Mouse (Mus musculus): ENCODE results near the gene Arl15.

Gene Arl15

GRCm38 (mm10) chr13:114138921-114139320 is 344.6 kb downstream of the Arl15 start:
- in situ Hi-C loops (cut with MboI; ENCODE audit: low pct_unique_long_range_greater_than_20kb in 1 of 2, low sequenced_read_pairs in 2 of 2, unreplicated experiment in 1 of 2) = no loop called here

- in situ Hi-C loops (cut with MboI; ENCODE audit: low pct_unique_long_range_greater_than_20kb in 1 of 2, low sequenced_read_pairs in 2 of 2, unreplicated experiment in 1 of 2) = no loop called here
These were observed 345.3 kb downstream of the Arl15 start for GRCm38 (mm10) chr13:114139570-114139969.

- in situ Hi-C loops (cut with MboI; ENCODE audit: low pct_unique_long_range_greater_than_20kb in 1 of 2, low sequenced_read_pairs in 2 of 2, unreplicated experiment in 1 of 2) = no loop called here
These were observed 348.5 kb downstream of the Arl15 start for GRCm38 (mm10) chr13:114142826-114143225.

- in situ Hi-C loops (cut with MboI; ENCODE audit: low pct_unique_long_range_greater_than_20kb in 1 of 2, low sequenced_read_pairs in 2 of 2, unreplicated experiment in 1 of 2) = no loop called here
These were observed 348.9 kb downstream of the Arl15 start for GRCm38 (mm10) chr13:114143247-114143646.

- in situ Hi-C loops (cut with MboI; ENCODE audit: low pct_unique_long_range_greater_than_20kb in 1 of 2, low sequenced_read_pairs in 2 of 2, unreplicated experiment in 1 of 2) = no loop called here
These were observed 350.0 kb downstream of the Arl15 start for GRCm38 (mm10) chr13:114144052-114145046.

- in situ Hi-C loops (cut with MboI; ENCODE audit: low pct_unique_long_range_greater_than_20kb in 1 of 2, low sequenced_read_pairs in 2 of 2, unreplicated experiment in 1 of 2) = no loop called here
These were observed 350.9 kb downstream of the Arl15 start for GRCm38 (mm10) chr13:114145249-114145648.

- in situ Hi-C loops (cut with MboI; ENCODE audit: low pct_unique_long_range_greater_than_20kb in 1 of 2, low sequenced_read_pairs in 2 of 2, unreplicated experiment in 1 of 2) = loop anchor here (25.0 kb wide), 2 partner anchors 264 to 636 kb away; no protein-coding TSS in a partner anchor
These were observed 356.8 kb downstream of the Arl15 start for GRCm38 (mm10) chr13:114150856-114151697.

GRCm38 (mm10) chr13:114151698-114152069 is 357.4 kb downstream of the Arl15 start:
- in situ Hi-C loops (cut with MboI; ENCODE audit: low pct_unique_long_range_greater_than_20kb in 1 of 2, low sequenced_read_pairs in 2 of 2, unreplicated experiment in 1 of 2) = loop anchor here (25.0 kb wide), 2 partner anchors 264 to 636 kb away; no protein-coding TSS in a partner anchor

GRCm38 (mm10) chr13:114156689-114157088 is 362.4 kb downstream of the Arl15 start:
- in situ Hi-C loops (cut with MboI; ENCODE audit: low pct_unique_long_range_greater_than_20kb in 1 of 2, low sequenced_read_pairs in 2 of 2, unreplicated experiment in 1 of 2) = loop anchor here (25.0 kb wide), 2 partner anchors 269 to 631 kb away; no protein-coding TSS in a partner anchor

- in situ Hi-C loops (cut with MboI; ENCODE audit: low pct_unique_long_range_greater_than_20kb in 1 of 2, low sequenced_read_pairs in 2 of 2, unreplicated experiment in 1 of 2) = loop anchor here (25.0 kb wide), 2 partner anchors 271 to 629 kb away; no protein-coding TSS in a partner anchor
These were observed 363.9 kb downstream of the Arl15 start for GRCm38 (mm10) chr13:114158111-114158730.

GRCm38 (mm10) chr13:114159634-114160391 is 365.5 kb downstream of the Arl15 start:
- in situ Hi-C loops (cut with MboI; ENCODE audit: low pct_unique_long_range_greater_than_20kb in 1 of 2, low sequenced_read_pairs in 2 of 2, unreplicated experiment in 1 of 2) = loop anchor here (25.0 kb wide), 2 partner anchors 273 to 627 kb away; no protein-coding TSS in a partner anchor

- in situ Hi-C loops (cut with MboI; ENCODE audit: low pct_unique_long_range_greater_than_20kb in 1 of 2, low sequenced_read_pairs in 2 of 2, unreplicated experiment in 1 of 2) = loop anchor here (25.0 kb wide), 2 partner anchors 275 to 625 kb away; no protein-coding TSS in a partner anchor
These were observed 368.4 kb downstream of the Arl15 start for GRCm38 (mm10) chr13:114162753-114163152.

- in situ Hi-C loops (cut with MboI; ENCODE audit: low pct_unique_long_range_greater_than_20kb in 1 of 2, low sequenced_read_pairs in 2 of 2, unreplicated experiment in 1 of 2) = loop anchor here (25.0 kb wide), 2 partner anchors 278 to 622 kb away; no protein-coding TSS in a partner anchor
These were observed 371.3 kb downstream of the Arl15 start for GRCm38 (mm10) chr13:114165616-114166015.

- in situ Hi-C loops (cut with MboI; ENCODE audit: low pct_unique_long_range_greater_than_20kb in 1 of 2, low sequenced_read_pairs in 2 of 2, unreplicated experiment in 1 of 2) = loop anchor here (25.0 kb wide), 2 partner anchors 279 to 621 kb away; no protein-coding TSS in a partner anchor
These were observed 372.3 kb downstream of the Arl15 start for GRCm38 (mm10) chr13:114166439-114167183.

GRCm38 (mm10) chr13:114170061-114170460 is 375.8 kb downstream of the Arl15 start:
- in situ Hi-C loops (cut with MboI; ENCODE audit: low pct_unique_long_range_greater_than_20kb in 1 of 2, low sequenced_read_pairs in 2 of 2, unreplicated experiment in 1 of 2) = loop anchor here (25.0 kb wide), 2 partner anchors 283 to 617 kb away; no protein-coding TSS in a partner anchor

GRCm38 (mm10) chr13:114171465-114171864 is 377.2 kb downstream of the Arl15 start:
- in situ Hi-C loops (cut with MboI; ENCODE audit: low pct_unique_long_range_greater_than_20kb in 1 of 2, low sequenced_read_pairs in 2 of 2, unreplicated experiment in 1 of 2) = loop anchor here (25.0 kb wide), 2 partner anchors 284 to 616 kb away; no protein-coding TSS in a partner anchor

GRCm38 (mm10) chr13:114188107-114188506 is 393.8 kb downstream of the Arl15 start:
- in situ Hi-C loops (cut with MboI; ENCODE audit: low pct_unique_long_range_greater_than_20kb in 1 of 2, low sequenced_read_pairs in 2 of 2, unreplicated experiment in 1 of 2) = no loop called here
